Mouse (Mus musculus) kidney, embryonic 14.5 days (tissue): ENCODE results near the gene Slc9a7. TPM values are rescaled to one million over a fixed set of nuclear protein-coding genes. Genes with fewer than 3 reads are reported as not detected.
A peak's percentile ranks its signal among the peaks of the same experiment; 100 is the strongest.

Source experiments
- ATAC-seq: fragments of 200-750 bp; cut with Nextera tagmentation; 2 replicates; pipeline ENCODE4 v1.8.0; 2017; ENCODE audit warnings: moderate number of reproducible peaks, mild to moderate bottlenecking, moderate TSS enrichment, moderate library complexity; ENCODE audit not compliant: low FRiP score, low TSS enrichment
- H3K27ac ChIP-seq: fragments of 300-500 bp; sonication (generic); 2 replicates; pipeline ENCODE4 v1.5.1; 2014; ENCODE audit warnings: low read depth, mild to moderate bottlenecking, low read length, moderate library complexity, mixed read lengths
- H3K27me3 ChIP-seq: fragments of 300-500 bp; sonication (generic); 2 replicates; pipeline ENCODE4 v1.6.1; 2014; ENCODE audit warnings: mild to moderate bottlenecking, low read length; ENCODE audit not compliant: control insufficient read depth, insufficient read depth
- H3K36me3 ChIP-seq: fragments of 300-500 bp; sonication (generic); 2 replicates; pipeline ENCODE4 v1.6.1; 2014; ENCODE audit warnings: low read length, mixed read lengths; ENCODE audit not compliant: control insufficient read depth, insufficient read depth
- H3K4me1 ChIP-seq: fragments of 300-500 bp; sonication (generic); 2 replicates; pipeline ENCODE4 v1.6.1; 2014; ENCODE audit warnings: low read length, mixed read lengths; ENCODE audit not compliant: control insufficient read depth, insufficient read depth
- H3K4me2 ChIP-seq: fragments of 300-500 bp; sonication (generic); replicated peaks from 2 replicates; pipeline ENCODE4 v1.6.1; 2014; ENCODE audit warnings: low read depth, mild to moderate bottlenecking, low read length
- H3K4me3 ChIP-seq: fragments of 300-500 bp; sonication (generic); 2 replicates; pipeline ENCODE4 v1.5.1; 2014; ENCODE audit warnings: mild to moderate bottlenecking, low read length
- H3K9ac ChIP-seq: fragments of 300-500 bp; sonication (generic); 2 replicates; pipeline ENCODE4 v1.6.1; 2014; ENCODE audit warnings: low read depth, mild to moderate bottlenecking, low read length, moderate library complexity
- H3K9me3 ChIP-seq: fragments of 300-500 bp; sonication (generic); 2 replicates; pipeline ENCODE4 v1.6.1; 2016; ENCODE audit warnings: low read length; ENCODE audit not compliant: control insufficient read depth
- WGBS: fragments of 180-500 bp; shearing (Covaris S2); extraction: QIAGEN DNeasy Blood & Tissue Kit; methylation state at CpG from one replicate; pipeline ENCODE4 v1.1.7; 2014; 5-methylcytosine and 5-hydroxymethylcytosine counted together
- polyA plus RNA-seq: library from polyadenylated mRNA; unstranded; fragments of >200 nt; fragmentation: Nextera tagmentation; extraction: Ambion mirVana; gene quantifications from 2 replicates; pipeline ENCODE4 v1.2.1, GENCODE M21; 2014

The Slc9a7 gene
- polyA plus RNA-seq, 1 experiment from 2014 or later, result 0.84 TPM

DNA sequence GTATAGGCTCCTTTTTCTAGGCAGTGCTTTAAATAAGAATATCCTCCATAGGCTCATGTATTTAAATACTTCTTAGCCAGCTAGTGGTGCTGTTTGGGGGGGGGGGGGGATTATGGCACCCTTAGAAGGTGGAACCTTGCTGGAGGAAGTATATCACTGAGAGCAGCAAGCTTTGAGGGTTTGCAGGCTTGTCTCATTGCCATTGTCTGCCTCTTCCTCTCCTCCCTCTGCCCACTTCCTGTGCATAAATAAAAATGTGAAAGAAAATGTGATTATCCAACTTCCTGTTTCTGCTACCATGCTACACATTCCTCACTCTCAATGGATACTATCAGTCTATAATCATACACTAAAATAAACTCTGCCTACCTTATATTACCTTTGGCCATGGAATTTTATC, 123.2 kb downstream of the Slc9a7 start:
- no peak overlapping the region for H3K4me2 ChIP-seq
- H3K4me3 ChIP-seq, result no peak overlapping the region
- no peaks in the 10 kb centered on the region for H3K4me1 ChIP-seq
- no peaks in the 10 kb centered on the region for H3K27me3 ChIP-seq
- no peaks in the 10 kb centered on the region for H3K9me3 ChIP-seq
- H3K27ac ChIP-seq, result no peak overlapping the region
- ATAC-seq, result no peak
- H3K36me3 ChIP-seq, result no peaks in the 10 kb centered on the region
- H3K9ac ChIP-seq, result no peak overlapping the region

DNA sequence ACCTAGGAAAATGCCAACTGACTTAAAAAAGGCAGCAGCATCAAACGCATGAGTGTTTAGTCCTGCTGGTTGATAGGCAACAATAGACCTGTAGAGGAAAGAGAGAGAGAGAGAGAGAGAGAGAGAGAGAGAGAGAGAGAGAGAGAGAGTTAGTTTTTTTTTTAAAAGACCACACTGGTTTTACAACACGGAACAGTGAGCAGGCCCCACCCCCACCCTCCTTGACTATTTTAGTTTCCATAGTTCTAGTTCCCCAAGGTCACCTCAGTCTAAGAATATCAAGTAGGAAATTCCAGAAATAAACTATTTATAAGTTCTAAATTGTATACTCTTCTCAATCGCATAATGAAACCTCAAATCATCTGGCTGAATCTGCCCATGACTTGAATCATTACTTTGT, 126.6 kb downstream of the Slc9a7 start:
- H3K4me2 ChIP-seq, result no peak overlapping the region
- no peaks in the 10 kb centered on the region for H3K36me3 ChIP-seq
- H3K4me3 ChIP-seq, result no peak overlapping the region
- no peaks in the 10 kb centered on the region for H3K27me3 ChIP-seq
- no peak overlapping the region for H3K27ac ChIP-seq
- H3K4me1 ChIP-seq, result no peaks in the 10 kb centered on the region
- ATAC-seq, result no peak
- no peak overlapping the region for H3K9ac ChIP-seq
- H3K9me3 ChIP-seq, result no peaks in the 10 kb centered on the region
- 77% methylated on average over 3 of the region's 3 CpGs for WGBS

DNA sequence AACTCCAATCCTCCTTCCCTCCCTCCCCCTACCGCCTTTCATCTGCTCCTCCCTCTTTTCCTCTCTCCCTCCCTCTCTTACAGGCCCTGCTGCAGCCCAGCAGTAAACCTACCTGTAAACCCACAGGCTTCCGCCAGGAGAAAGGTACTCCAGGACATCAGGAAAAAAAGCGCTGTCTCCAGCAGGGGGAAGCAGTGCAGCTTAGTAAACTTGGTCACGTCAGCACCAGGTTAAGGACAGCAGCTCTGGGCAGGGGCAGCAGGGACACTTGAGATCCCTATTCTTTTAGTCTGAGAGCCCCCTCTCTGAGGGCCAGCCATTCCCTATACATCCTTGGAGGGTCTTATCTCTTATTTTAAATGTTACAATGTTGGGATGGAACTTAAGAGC, 129.3 kb downstream of the Slc9a7 start:
- Histone ChIP-seq H3K9me3 (no peaks in the 10 kb centered on the region), H3K4me1 (no peaks in the 10 kb centered on the region), H3K9ac (no peak overlapping the region), H3K27ac (no peak overlapping the region), H3K4me3 (no peak overlapping the region), H3K27me3 (no peaks in the 10 kb centered on the region), H3K36me3 (no peaks in the 10 kb centered on the region), H3K4me2 (no peak overlapping the region)
- WGBS, result 21% methylated on average over 4 of the region's 4 CpGs
- peak; percentile 81 for ATAC-seq

DNA sequence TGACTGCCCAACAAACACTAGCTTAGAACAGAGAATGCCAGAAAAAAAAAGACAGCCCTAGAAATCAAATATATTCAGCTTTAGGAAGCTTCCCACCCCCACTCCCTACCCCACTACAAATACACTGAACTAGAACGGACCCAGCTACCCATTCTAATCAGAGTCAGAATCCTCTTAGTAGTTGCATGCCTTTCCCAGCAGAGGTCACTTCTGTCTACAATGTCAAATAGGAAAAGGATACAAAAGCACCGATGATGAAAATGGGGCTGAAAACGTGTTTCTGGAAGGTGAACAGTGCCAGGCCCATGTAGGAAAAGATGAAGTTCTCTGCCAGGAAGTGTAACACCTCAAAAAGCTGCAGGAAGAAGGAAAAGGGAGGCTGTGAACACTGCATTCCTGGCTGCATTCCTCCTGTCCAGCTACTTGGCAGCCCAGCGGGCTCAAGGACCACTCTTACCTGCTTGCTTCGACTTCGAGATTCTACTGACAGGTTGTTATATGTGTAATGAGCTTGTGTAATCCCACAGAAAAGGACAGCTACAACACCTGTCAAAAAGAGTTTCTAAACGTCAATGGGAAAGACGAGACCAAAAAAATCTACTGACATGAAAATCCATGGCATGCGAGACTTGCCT, 129.8 kb downstream of the Slc9a7 start:
- WGBS, result 57% methylated on average over 9 of the region's 9 CpGs
- Histone ChIP-seq H3K36me3 (no peaks in the 10 kb centered on the region), H3K9ac (no peak overlapping the region), H3K9me3 (no peaks in the 10 kb centered on the region), H3K27ac (no peak overlapping the region), H3K4me2 (no peak overlapping the region), H3K27me3 (no peaks in the 10 kb centered on the region), H3K4me1 (no peaks in the 10 kb centered on the region), H3K4me3 (no peak overlapping the region)
- ATAC-seq, result no peak

DNA sequence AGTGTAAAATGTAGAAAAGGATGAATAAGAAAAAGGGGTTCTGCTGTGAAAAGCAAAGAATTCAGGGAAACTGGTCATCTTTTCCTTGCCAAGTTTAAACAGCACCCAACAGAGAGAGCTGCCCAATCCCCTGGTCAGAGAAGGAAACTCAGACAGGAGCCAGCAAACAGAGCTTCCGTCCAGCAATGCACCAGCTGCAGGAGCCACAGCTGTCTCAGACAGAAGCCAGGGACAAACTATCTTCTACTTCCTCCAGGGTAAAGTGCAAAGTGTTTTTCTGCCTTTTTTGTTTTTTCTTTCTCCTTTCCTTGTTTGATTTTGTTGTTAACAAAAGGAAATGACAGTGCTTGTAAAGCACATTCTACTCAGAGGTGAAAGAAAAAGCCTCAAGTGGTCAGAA, 131.3 kb downstream of the Slc9a7 start:
- Histone ChIP-seq H3K36me3 (no peaks in the 10 kb centered on the region), H3K9me3 (no peaks in the 10 kb centered on the region), H3K4me1 (no peaks in the 10 kb centered on the region), H3K27me3 (no peaks in the 10 kb centered on the region), H3K4me3 (no peak overlapping the region), H3K4me2 (no peak overlapping the region), H3K9ac (no peak overlapping the region), H3K27ac (no peak overlapping the region)
- ATAC-seq, result no peak
- WGBS, result 47% methylated on average over 1 of the region's 1 CpGs

DNA sequence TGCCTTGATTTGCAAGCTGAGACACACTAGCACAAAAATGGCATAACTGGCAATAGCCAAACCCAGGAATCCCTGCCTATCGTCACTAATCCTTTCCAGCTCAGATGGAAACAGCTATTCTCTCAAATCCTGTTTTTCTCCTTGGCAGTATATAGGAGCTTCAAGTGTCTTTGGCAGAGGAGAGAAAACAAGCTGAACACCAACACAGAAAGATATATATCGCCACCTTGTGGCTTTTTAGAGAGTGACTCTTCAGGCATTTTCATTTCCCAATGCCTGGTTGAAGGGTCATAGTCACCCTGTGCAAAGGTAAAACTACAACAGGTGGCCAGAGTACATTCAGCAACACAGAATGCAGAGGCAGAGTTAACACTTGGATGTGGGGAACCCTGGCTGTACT, 134.1 kb downstream of the Slc9a7 start:
- Histone ChIP-seq H3K36me3 (no peaks in the 10 kb centered on the region), H3K27me3 (no peaks in the 10 kb centered on the region), H3K4me3 (no peak overlapping the region), H3K27ac (no peak overlapping the region), H3K4me2 (no peak overlapping the region), H3K4me1 (no peaks in the 10 kb centered on the region), H3K9me3 (no peaks in the 10 kb centered on the region), H3K9ac (no peak overlapping the region)
- no peak for ATAC-seq
- 16% methylated on average over 2 of the region's 2 CpGs for WGBS

DNA sequence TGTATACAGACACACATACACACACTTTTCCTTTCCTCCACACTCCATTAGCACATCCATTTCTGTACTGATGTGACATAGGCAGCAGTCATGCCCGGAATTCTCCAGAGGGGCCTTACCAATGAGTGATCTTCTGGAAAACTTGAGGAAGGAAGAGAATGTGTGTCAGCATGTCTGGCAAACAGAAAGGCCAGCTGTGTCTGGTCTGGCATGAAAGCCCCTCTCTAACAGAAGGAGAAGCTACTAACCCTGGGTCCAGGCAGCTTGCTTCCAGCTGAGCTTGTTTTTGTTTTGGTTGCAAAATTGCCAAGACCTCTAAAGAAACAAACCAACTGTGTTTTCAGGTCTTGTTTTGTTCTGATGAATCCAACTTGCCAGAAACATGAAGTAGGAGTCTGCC, 162.1 kb downstream of the Slc9a7 start:
- Histone ChIP-seq H3K36me3 (no peaks in the 10 kb centered on the region), H3K4me1 (no peaks in the 10 kb centered on the region), H3K9ac (no peak overlapping the region), H3K27me3 (no peaks in the 10 kb centered on the region), H3K27ac (no peak overlapping the region), H3K4me3 (no peak overlapping the region), H3K9me3 (no peaks in the 10 kb centered on the region), H3K4me2 (no peak overlapping the region)
- 81% methylated on average over 1 of the region's 1 CpGs for WGBS
- no peak for ATAC-seq

DNA sequence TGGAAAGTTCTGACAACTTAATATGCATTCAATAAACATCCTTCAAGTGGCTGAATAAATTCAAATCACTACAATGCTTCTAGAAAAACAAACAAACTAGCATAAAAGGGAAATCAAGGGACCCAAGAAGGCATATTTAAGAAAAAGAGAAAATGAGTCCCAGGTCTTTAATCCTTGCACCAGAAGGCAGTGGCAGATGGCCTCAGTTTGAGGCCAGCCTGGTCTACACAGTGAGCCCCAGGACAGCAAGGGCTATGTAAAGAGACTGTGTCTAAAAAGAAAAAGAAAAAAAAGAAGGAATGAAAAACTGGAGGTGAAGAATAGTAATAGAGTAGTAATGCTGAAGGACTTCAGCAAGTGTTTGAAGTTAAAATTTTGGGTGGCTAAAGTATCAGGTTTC, 162.7 kb downstream of the Slc9a7 start:
- Histone ChIP-seq H3K4me3 (no peak overlapping the region), H3K4me1 (no peaks in the 10 kb centered on the region), H3K36me3 (no peaks in the 10 kb centered on the region), H3K9me3 (no peaks in the 10 kb centered on the region), H3K27ac (no peak overlapping the region), H3K4me2 (no peak overlapping the region), H3K9ac (no peak overlapping the region), H3K27me3 (no peaks in the 10 kb centered on the region)
- no peak for ATAC-seq

DNA sequence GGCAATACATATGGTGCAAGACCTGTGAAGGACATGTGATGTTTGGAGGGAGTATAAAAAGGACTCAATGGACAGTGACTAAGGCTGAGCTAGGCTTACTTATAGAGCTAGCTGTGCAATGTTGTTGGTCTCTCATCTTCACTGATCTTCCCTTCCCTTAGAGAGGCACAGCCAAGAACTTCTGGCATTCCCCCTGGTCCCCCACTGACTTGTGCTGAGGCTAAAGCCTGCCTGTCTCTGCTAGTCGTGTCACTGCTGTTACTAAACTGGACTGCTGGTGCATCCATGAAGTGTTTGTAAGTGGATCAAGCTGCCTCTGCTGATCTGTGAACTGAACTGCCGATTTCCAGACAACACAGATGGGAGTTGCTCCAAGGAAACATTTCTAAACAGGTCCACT, 166.1 kb downstream of the Slc9a7 start:
- H3K4me1 ChIP-seq, result no peaks in the 10 kb centered on the region
- ATAC-seq, result no peak
- 75% methylated on average over 2 of the region's 2 CpGs for WGBS
- H3K36me3 ChIP-seq, result no peaks in the 10 kb centered on the region
- no peak overlapping the region for H3K4me2 ChIP-seq
- H3K9me3 ChIP-seq, result no peaks in the 10 kb centered on the region
- no peak overlapping the region for H3K9ac ChIP-seq
- H3K27me3 ChIP-seq, result no peaks in the 10 kb centered on the region
- no peak overlapping the region for H3K4me3 ChIP-seq
- no peak overlapping the region for H3K27ac ChIP-seq
